Mouse (Mus musculus): ENCODE results near the gene Mpv17.

Gene Mpv17

DNA sequence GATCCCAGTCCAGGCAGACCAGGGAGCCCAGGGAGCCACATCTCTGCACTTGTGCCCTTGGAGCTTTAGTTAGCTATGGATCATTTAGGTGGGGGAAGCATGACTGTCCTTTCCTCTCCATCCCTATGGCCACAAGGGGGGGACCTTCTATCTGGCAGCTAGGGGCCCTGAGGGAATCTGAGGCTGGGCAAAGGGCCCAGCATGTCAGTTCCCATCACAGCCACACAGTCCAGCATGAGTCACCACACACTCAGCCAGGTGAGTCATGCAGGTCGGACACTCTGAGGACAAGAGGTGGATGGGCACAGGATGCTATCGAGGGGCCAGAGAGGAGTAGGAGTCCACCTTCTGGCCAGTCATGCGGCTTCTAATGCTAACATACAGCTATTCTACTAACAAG is 2.3 kb downstream of the Mpv17 start:
- Histone ChIP-seq H3K36me3 (ENCODE audit: control insufficient read depth, insufficient read depth, low read length, poor library complexity, severe bottlenecking) (peaks cover 1% of the 10 kb centered on the region; the same call in 1 of the 2 replicates), H3K27me3 (ENCODE audit: control insufficient read depth, insufficient read depth, low read length, poor library complexity, severe bottlenecking) (no peaks in the 10 kb centered on the region)
- no peak for DNase-seq (ENCODE audit: low read depth, low spot score)

DNA sequence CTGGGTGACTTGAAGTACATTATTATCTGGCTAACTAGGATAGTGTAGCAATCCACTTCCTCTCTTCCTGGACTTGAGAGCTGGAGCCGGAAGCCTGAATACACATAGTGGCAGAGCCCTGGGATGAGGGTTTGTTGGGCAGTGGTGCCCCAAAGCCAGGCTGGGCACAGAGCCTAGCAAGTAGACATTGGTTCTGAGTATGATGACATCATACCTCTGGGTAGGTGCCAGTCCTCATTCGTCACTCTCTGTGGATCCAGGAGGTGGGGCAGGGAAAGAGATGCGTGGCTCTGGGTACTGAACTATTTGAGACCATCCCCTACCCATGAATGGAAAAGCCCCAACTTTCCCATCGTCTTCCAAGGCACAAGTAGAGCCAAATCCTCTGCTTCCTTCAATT is 4.3 kb downstream of the Mpv17 start:
- no peak for DNase-seq (ENCODE audit: low read depth, low spot score)
- Histone ChIP-seq H3K27me3 (ENCODE audit: control insufficient read depth, insufficient read depth, low read length, poor library complexity, severe bottlenecking) (no peaks in the 10 kb centered on the region), H3K36me3 (ENCODE audit: control insufficient read depth, insufficient read depth, low read length, poor library complexity, severe bottlenecking) (no peaks in the 10 kb centered on the region; the same call in 1 of the 2 replicates)

DNA sequence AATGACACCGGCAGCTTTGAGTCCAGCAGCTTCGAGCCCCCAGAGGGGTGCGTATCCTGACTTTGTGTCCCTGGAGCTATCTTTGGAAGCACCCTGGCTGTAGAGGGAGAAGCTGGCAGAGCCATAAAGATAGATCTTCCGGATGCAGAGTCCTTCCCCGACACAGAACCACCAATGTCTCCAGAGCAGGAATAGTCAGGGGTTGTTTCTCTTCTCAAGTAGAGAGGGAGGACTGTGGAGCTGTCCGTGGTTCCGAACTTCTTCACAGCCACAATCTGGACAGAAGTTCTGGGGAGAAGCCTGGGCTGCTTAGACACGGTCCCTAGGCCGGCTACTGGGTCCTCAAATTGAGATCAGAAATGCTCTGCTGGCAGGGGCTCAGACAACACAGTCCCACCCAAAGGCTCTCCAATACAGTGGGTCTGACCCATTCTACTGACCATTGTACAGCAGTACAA is 15.1 kb downstream of the Mpv17 start:
- no peak for DNase-seq (ENCODE audit: low read depth, low spot score)
- no peaks in the 10 kb centered on the region for H3K36me3 ChIP-seq (ENCODE audit: control insufficient read depth, insufficient read depth, low read length, poor library complexity, severe bottlenecking)
- H3K27me3 ChIP-seq (ENCODE audit: control insufficient read depth, insufficient read depth, low read length, poor library complexity, severe bottlenecking), result no peaks in the 10 kb centered on the region; the same call in none of the 2 replicates

DNA sequence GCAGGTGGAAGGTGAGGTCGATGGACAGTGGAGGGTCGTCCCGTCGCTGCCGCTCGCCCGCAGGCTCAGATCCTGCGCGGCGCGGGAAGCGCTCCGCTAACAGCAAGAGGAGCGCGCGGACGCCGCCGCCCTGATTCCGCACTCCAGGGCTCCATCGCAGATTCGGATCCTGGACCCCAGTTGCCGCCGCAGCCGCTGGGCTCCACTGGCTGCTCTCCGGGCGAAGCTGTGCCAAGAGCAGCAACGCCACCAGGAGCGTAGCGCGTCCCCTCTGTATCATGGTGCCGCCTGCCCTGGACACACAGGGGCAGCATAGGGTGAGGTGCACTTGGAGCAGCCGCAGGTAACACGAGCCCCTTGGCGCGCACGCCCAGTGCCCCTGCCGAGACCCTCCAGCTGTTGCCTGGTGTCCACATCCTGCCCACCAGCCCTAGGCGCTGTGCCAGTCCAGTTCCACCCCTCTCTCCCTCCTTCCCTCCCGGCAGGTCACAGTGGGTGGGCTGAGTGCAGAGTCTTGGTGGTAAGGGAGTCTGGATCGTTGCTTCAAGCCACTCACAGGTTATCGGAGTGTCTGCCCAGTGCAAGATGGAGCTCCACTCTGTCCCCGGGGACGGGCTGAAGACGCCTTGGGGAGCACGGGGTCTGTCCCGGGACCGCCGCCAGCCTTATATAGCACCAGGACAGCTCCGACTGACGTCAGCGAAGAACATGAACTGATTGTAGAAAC is 15.6 kb downstream of the Mpv17 start, which contains the start of gene Ucn:
Gene Ucn (minus strand): TSS at position 589 of the 727 bp plus-strand sequence.
- no peak for DNase-seq (ENCODE audit: low read depth, low spot score)
- no peaks in the 10 kb centered on the region for H3K36me3 ChIP-seq (ENCODE audit: control insufficient read depth, insufficient read depth, low read length, poor library complexity, severe bottlenecking)
- no peaks in the 10 kb centered on the region; the same call in none of the 2 replicates for H3K27me3 ChIP-seq (ENCODE audit: control insufficient read depth, insufficient read depth, low read length, poor library complexity, severe bottlenecking)

DNA sequence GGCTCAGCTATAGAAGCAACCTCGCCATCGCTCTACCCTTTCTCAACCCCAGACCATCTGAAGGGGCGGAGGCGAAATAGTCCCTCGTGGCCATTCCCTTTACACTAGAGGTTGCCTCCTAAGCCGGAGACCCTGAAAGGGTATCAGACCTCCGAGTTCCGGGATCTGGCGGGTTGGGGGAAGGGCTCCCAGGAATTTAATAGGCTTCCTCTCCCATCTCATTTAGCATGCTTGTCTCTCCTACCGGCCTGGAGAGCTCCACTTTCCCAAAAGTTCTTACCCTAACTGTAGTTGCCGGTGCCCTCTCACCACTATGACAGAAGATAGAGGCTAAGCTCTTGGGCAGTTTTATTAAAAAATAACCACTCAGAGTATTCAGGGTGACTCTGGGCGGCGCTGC is 16.4 kb downstream of the Mpv17 start:
- no peak for DNase-seq (ENCODE audit: low read depth, low spot score)
- Histone ChIP-seq H3K36me3 (ENCODE audit: control insufficient read depth, insufficient read depth, low read length, poor library complexity, severe bottlenecking) (no peaks in the 10 kb centered on the region), H3K27me3 (ENCODE audit: control insufficient read depth, insufficient read depth, low read length, poor library complexity, severe bottlenecking) (no peaks in the 10 kb centered on the region; the same call in none of the 2 replicates)

DNA sequence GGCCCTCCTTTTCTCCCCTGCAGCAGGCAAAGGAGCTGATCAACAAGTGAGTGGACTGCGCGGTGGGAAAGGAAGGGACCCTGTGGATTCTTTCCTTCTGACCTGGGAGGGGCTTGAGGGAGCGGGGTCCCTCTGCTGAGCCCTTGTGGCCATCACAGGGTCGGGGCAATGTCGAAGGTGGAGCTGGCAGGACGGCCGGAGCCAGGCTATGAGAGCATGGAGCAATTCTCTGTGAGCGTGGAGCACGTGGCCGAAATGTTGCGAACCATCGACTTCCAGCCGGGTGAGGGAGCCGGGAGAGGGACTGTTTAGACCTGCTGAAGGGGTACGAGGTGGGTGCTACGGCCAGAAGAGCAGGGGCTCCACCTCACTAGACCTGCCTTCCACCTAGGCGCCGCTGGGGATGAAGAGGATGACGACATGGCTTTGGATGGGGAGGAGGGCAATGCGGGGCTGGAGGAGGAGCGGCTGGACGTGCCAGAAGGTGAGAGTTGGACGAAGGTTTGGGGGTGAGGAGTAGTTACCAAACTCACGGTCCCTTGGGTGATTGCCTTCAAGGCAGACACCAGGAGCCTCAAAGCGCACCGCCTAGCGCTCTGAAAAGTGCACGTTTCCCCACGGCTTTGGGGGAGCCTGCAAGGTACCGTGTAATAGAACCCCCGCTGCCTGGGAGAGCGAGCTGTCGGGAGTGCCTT is 17.2 kb downstream of the Mpv17 start:
- Histone ChIP-seq H3K27me3 (ENCODE audit: control insufficient read depth, insufficient read depth, low read length, poor library complexity, severe bottlenecking) (no peaks in the 10 kb centered on the region; the same call in none of the 2 replicates), H3K36me3 (ENCODE audit: control insufficient read depth, insufficient read depth, low read length, poor library complexity, severe bottlenecking) (no peaks in the 10 kb centered on the region)
- DNase-seq (ENCODE audit: low read depth, low spot score), result no peak

DNA sequence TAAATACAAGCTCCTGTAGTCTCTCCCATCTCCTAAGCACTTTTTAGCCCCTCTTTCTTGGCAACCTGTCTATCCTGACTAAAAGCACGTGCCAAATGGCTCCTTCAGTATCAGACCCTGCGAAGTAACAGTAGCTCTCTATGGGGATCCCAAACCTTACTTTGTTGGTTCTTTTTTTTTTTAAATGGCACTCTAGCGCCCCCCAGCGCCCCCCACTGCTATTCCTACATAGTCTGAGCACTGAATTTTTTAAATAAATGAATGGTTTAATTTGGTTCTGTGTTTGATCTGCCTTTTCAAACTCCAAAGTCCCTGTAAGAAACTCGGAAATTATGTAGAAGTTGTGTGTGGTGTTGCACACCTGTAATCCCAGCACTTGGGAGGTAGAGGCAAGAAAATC is 28.0 kb downstream of the Mpv17 start:
- DNase-seq (ENCODE audit: low read depth, low spot score), result no peak
- no peaks in the 10 kb centered on the region for H3K36me3 ChIP-seq (ENCODE audit: control insufficient read depth, insufficient read depth, low read length, poor library complexity, severe bottlenecking)
- no peaks in the 10 kb centered on the region for H3K27me3 ChIP-seq (ENCODE audit: control insufficient read depth, insufficient read depth, low read length, poor library complexity, severe bottlenecking)

DNA sequence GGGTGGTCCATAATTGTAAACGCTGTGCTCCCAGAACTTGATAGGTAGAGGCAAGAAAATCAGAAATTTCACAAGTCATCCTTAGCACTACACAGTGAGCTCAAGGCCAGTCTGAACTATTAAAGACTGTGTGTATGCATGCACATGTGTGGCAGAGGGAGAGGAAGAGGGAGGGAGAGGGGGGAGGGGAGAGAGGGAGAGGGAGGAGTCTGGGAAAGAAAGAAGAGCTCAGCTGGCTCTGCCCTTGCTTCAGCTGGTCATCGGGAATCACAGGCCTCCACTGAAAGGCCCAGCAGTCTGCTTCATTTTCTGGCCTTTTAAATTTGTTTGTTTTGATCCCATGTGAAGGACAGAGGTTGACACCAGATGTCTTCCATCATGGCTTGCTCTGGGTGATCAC is 30.6 kb downstream of the Mpv17 start:
- Histone ChIP-seq H3K27me3 (ENCODE audit: control insufficient read depth, insufficient read depth, low read length, poor library complexity, severe bottlenecking) (no peaks in the 10 kb centered on the region), H3K36me3 (ENCODE audit: control insufficient read depth, insufficient read depth, low read length, poor library complexity, severe bottlenecking) (no peaks in the 10 kb centered on the region)
- DNase-seq (ENCODE audit: low read depth, low spot score), result no peak

DNA sequence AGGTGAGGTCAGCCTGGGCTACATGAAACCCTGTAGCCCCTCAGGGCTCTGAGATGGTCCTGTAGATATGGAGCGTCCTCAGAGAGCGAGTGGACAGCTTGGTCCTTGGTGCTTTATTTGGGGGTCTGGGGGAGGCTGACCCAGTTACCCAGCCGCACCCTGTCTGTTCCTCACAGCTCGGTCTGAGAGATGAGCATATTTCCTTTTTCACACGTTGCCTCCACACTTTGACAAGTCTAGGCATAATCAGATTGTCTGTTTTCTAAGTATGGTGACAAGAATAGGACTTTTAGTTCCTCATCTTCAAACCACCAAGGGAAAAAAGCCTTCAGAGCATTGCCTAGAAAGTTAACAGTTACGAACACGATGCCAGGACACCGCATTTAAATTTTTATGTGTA is 32.9 kb downstream of the Mpv17 start:
- peak; percentile 16 for DNase-seq (ENCODE audit: low read depth, low spot score)
- Histone ChIP-seq H3K27me3 (ENCODE audit: control insufficient read depth, insufficient read depth, low read length, poor library complexity, severe bottlenecking) (no peaks in the 10 kb centered on the region), H3K36me3 (ENCODE audit: control insufficient read depth, insufficient read depth, low read length, poor library complexity, severe bottlenecking) (no peaks in the 10 kb centered on the region)

DNA sequence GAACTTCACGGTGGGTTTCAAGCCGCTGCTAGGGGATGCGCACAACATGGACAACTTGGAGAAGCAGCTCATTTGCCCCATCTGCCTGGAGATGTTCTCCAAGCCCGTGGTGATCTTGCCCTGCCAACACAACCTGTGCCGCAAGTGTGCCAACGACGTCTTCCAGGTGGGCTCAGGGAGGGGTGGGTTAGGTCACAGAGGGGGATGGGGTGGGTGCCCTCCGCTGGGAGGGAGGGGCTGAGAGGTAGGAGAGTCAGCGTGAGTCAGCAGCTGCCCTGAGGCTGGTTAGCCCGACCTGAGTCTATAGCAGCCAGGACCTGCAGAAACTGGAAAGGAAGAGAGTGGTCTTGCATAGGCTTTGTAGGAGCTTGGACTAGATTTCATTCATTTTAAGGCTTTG is 37.1 kb downstream of the Mpv17 start:
- no peaks in the 10 kb centered on the region for H3K36me3 ChIP-seq (ENCODE audit: control insufficient read depth, insufficient read depth, low read length, poor library complexity, severe bottlenecking)
- no peak for DNase-seq (ENCODE audit: low read depth, low spot score)
- H3K27me3 ChIP-seq (ENCODE audit: control insufficient read depth, insufficient read depth, low read length, poor library complexity, severe bottlenecking), result no peaks in the 10 kb centered on the region

DNA sequence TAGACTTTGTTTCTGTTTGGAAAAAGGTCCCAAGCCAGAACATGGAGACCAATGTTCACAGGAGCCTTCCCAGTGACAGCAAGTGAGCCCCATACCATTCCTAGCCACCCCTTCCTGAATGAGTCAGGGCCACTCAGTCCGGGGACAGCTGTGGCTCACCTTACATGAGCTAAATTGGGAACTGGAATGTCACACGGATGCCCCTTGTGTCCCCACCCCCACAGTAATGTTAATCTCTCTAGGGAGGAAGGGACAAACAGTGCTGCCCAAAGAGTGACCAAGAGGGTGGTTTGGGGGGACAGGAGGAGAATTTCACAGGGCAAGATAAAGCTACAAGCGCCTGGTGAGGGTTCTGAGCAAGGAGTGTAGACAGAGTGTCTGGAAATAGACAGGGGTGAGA is 37.7 kb downstream of the Mpv17 start, which contains the start of gene Trim54:
Gene Trim54 (plus strand): TSS at position 359 of the 400 bp plus-strand sequence.
- Histone ChIP-seq H3K36me3 (ENCODE audit: control insufficient read depth, insufficient read depth, low read length, poor library complexity, severe bottlenecking) (no peaks in the 10 kb centered on the region), H3K27me3 (ENCODE audit: control insufficient read depth, insufficient read depth, low read length, poor library complexity, severe bottlenecking) (no peaks in the 10 kb centered on the region)
- DNase-seq (ENCODE audit: low read depth, low spot score), result no peak

DNA sequence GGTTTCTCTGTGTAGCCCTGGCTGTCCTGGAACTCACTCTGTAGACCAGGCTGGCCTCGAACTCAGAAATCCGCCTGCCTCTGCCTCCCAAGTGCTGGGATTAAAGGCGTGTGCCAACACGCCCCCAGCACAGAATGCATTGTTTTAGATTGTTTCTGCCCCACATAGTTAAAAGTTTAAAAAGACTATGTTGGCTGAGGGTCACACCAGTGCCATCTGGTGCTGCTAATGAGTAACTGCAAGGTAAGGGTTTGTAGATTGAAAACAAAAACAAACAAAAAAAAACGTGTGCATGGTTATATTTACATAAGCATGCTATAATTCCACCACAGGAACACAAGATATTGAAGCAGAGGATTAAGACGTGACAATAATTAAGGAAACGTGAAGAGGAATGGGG is 43.3 kb downstream of the Mpv17 start:
- no peaks in the 10 kb centered on the region for H3K36me3 ChIP-seq (ENCODE audit: control insufficient read depth, insufficient read depth, low read length, poor library complexity, severe bottlenecking)
- no peaks in the 10 kb centered on the region for H3K27me3 ChIP-seq (ENCODE audit: control insufficient read depth, insufficient read depth, low read length, poor library complexity, severe bottlenecking)
- DNase-seq (ENCODE audit: low read depth, low spot score), result peak; percentile 61

DNA sequence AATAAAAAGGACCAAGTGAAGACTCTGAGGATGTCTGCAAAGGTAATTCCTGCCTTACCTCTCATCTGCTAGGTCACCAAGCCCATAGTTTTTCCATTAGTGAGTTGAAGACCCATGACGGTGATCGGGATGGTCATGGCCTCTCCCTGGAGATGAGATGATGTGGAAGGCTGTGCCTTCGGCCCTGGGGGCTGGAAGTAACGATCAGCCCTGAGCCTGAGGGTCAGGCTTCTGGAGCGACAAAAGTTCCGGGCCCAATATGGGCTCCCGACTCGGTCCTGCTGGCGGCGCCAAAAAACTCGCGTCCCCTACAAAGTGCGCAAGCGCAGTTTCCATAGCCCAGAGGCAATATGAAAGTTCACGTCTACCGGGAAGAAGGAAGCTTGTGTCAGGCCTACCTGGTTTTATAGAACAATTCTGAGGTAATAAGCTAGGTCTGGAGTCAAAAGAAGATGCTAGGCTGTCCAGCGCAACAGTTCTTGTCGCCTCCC is 46.0 kb downstream of the Mpv17 start, which contains the start of gene Slc30a3:
Gene Slc30a3 (minus strand): TSS at position 238 of the 491 bp plus-strand sequence.
- Histone ChIP-seq H3K27me3 (ENCODE audit: control insufficient read depth, insufficient read depth, low read length, poor library complexity, severe bottlenecking) (no peaks in the 10 kb centered on the region), H3K36me3 (ENCODE audit: control insufficient read depth, insufficient read depth, low read length, poor library complexity, severe bottlenecking) (no peaks in the 10 kb centered on the region)
- DNase-seq (ENCODE audit: low read depth, low spot score), result no peak

DNA sequence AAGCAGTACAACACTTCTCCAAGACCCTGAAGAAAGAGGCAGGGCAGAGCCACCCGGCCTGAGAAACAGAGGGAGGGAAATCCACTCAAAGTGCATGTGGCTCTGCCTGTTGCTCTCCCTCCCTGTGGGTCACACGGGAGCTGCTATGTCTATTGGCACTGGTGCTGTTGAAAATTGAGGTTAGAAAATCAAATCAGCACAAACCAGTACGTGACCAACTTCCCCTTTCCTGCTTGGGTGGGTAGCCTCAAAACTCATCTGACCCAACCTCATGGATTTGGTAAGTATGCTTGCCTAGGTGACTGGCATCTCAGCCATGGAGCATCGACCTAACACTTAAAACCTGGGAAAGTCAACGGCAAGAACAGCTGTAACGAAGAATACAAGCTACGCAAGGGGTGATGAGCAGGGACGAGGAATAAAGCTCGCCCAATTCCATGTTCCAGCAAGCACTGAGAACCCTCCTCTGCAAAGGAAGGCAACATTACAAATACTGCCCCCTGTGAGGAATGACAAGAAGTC is 48.2 kb downstream of the Mpv17 start, which contains the start of gene Dnajc5g:
Gene Dnajc5g (plus strand): TSS at position 472 of the 522 bp plus-strand sequence.
- no peak for DNase-seq (ENCODE audit: low read depth, low spot score)
- H3K27me3 ChIP-seq (ENCODE audit: control insufficient read depth, insufficient read depth, low read length, poor library complexity, severe bottlenecking), result no peaks in the 10 kb centered on the region
- H3K36me3 ChIP-seq (ENCODE audit: control insufficient read depth, insufficient read depth, low read length, poor library complexity, severe bottlenecking), result no peaks in the 10 kb centered on the region
